Mouse (Mus musculus) lung, embryonic 15.5 days (tissue): Measurements from ENCODE around the gene Grk6. TPM values are rescaled to one million over a fixed set of nuclear protein-coding genes. Genes with fewer than 3 reads are reported as not detected.

Experiments used
- microRNA-seq: library from miRNA; unstranded; fragments of <30 nt; microRNA quantifications from one replicate; pipeline ENCODE4, GENCODE M21; 2016
- polyA plus RNA-seq: library from polyadenylated mRNA; unstranded; fragments of >200 nt; fragmentation: Nextera tagmentation; extraction: Ambion mirVana; gene quantifications from 2 replicates; pipeline ENCODE4 v1.2.1, GENCODE M21; 2015

The Grk6 gene
- polyA plus RNA-seq, 1 experiment from 2014 or later, result 45.7 TPM

Small RNA genes lying within 50 kb of the gene (microRNA-seq; reads per million reads assigned to microRNA genes)
- 0.56 reads per million for gene Mir6943
- gene Mir6944, result 15.4 reads per million, percentile 33 among the genes with 10 or more reads in this experiment
- 2.2 reads per million, percentile 7 among the genes with 10 or more reads in this experiment for gene Mir6945

Other genes with a start within 250 kb of the Grk6 start
- 61.0 and 61.7 TPM in 2 replicates for gene Nsd1, start 235.3 kb upstream of the Grk6 start, polyA plus RNA-seq
- 489 and 499 TPM in 2 replicates for gene Prelid1, start 124.6 kb upstream of the Grk6 start, polyA plus RNA-seq
- gene Rab24, start 123.1 kb upstream of the Grk6 start, polyA plus RNA-seq, result 83.7 and 87.6 TPM in 2 replicates
- gene Mxd3, start 115.2 kb upstream of the Grk6 start, polyA plus RNA-seq, result 47.2 and 47.5 TPM in 2 replicates
- 111 and 112 TPM in 2 replicates for gene Lman2, start 82.3 kb upstream of the Grk6 start, polyA plus RNA-seq
- gene Rgs14, start 75.3 kb upstream of the Grk6 start, polyA plus RNA-seq, result 1.2 and 1.3 TPM in 2 replicates
- gene Slc34a1, start 46.9 kb upstream of the Grk6 start, polyA plus RNA-seq, result 0.17 TPM in 1 of 2 replicates, not detected in the other
- not detected in 2 replicates for gene Pfn3, start 29.8 kb upstream of the Grk6 start, polyA plus RNA-seq
- gene F12, start 18.3 kb upstream of the Grk6 start, polyA plus RNA-seq, result 0.10 and 0.65 TPM in 2 replicates
- 0.29 and 0.39 TPM in 2 replicates for gene Prr7, start 19.2 kb downstream of the Grk6 start, polyA plus RNA-seq
- gene Dbn1, start 43.0 kb downstream of the Grk6 start, polyA plus RNA-seq, result 124 and 132 TPM in 2 replicates
- 169 and 176 TPM in 2 replicates for gene Pdlim7, start 68.6 kb downstream of the Grk6 start, polyA plus RNA-seq
- gene Dok3, start 84.2 kb downstream of the Grk6 start, polyA plus RNA-seq, result 2.7 and 3.1 TPM in 2 replicates
- 65.7 and 67.2 TPM in 2 replicates for gene Ddx41, start 91.6 kb downstream of the Grk6 start, polyA plus RNA-seq
- 33.4 and 40.3 TPM in 2 replicates for gene Fam193b, start 126.0 kb downstream of the Grk6 start, polyA plus RNA-seq
- gene Tmed9, start 128.7 kb downstream of the Grk6 start, polyA plus RNA-seq, result 179 and 184 TPM in 2 replicates
- 25.1 and 29.1 TPM in 2 replicates for gene B4galt7, start 154.8 kb downstream of the Grk6 start, polyA plus RNA-seq
- 53.1 and 58.4 TPM in 2 replicates for gene Caml, start 177.9 kb downstream of the Grk6 start, polyA plus RNA-seq
- gene Ddx46, start 190.0 kb downstream of the Grk6 start, polyA plus RNA-seq, result 29.0 and 31.6 TPM in 2 replicates
- 59.3 and 64.9 TPM in 2 replicates for gene B230219D22Rik, start 248.1 kb downstream of the Grk6 start, polyA plus RNA-seq